ENCODE assay signal across 31 mouse cellular contexts in the genomic region with DNA sequence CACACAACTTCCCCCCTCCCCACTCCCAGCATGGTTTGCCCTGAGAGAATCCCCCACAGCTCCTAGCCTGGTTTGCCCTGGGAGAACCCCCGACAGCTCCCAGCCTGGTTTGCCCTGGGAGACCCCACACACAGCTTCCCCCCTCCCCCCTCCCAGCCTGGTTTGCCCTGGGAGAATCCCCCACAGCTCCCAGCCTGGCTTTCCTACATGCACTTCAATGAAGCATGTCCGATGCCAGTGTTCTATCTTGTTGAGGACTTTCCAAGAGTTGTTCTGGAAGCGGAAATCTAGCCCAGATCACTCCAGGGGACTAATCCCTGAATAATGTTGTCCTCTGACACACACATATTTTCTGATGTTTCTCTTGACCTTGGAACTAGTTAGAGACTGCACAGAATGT. TPM values are rescaled to one million over a fixed set of nuclear protein-coding genes. Genes with fewer than 3 reads are reported as not detected.
A peak's percentile ranks its signal among the peaks of the same experiment; 100 is the strongest.
DNase-seq lines count a peak whose midpoint lies in the region; ATAC-seq and TF ChIP-seq lines count a peak whose summit lies in the region.
"Had no signal": no experiment of that assay in that cellular context is flagged by ENCODE, and none has a peak within 500 bp of the region (broad histone marks: within the 10 kb centered on the region; RNA-seq: fewer than 3 reads in every experiment).

No protein-coding gene starts in this region.

- TF ChIP-seq CTCF in gastrocnemius, adult 2 months (IDR thresholded peaks at IDR 0.05), result no peak
- TF ChIP-seq CTCF in midbrain, postnatal 0 days (IDR thresholded peaks at IDR 0.05), result no peak
- no peak for TF ChIP-seq CTCF in brain, embryonic 14.5 days (IDR thresholded peaks at IDR 0.05; ENCODE audit: borderline replicate concordance, extremely low read depth, insufficient read depth, insufficient read length)

- no peaks in the 10 kb centered on the region for H3K27me3 ChIP-seq in midbrain, postnatal 0 days (ENCODE audit: insufficient read depth, low read length)
- no peaks in the 10 kb centered on the region for H3K27me3 ChIP-seq in midbrain, embryonic 16.5 days (ENCODE audit: control insufficient read depth, insufficient read depth, low read depth, low read length)
- H3K27me3 ChIP-seq: embryonic facial prominence, embryonic 12.5 days; limb, embryonic 12.5 days; neural tube, embryonic 13.5 days had no signal

- H3K27ac ChIP-seq in gastrocnemius, adult 2 months, result peak overlapping the region; percentile 99
- H3K27ac ChIP-seq in midbrain, postnatal 0 days (ENCODE audit: low read depth, low read length), result no peak overlapping the region
- no peak overlapping the region for H3K27ac ChIP-seq in midbrain, embryonic 16.5 days (ENCODE audit: low read length)
- H3K27ac ChIP-seq: embryonic facial prominence, embryonic 12.5 days; kidney, postnatal 0 days; limb, embryonic 12.5 days; liver, embryonic 15.5 days; neural tube, embryonic 13.5 days had no signal

- peaks cover 6% of the 10 kb centered on the region; the same call in 1 of the 2 replicates for H3K4me1 ChIP-seq in midbrain, postnatal 0 days (ENCODE audit: insufficient read depth, low read length)
- no peaks in the 10 kb centered on the region for H3K4me1 ChIP-seq in midbrain, embryonic 16.5 days (ENCODE audit: control insufficient read depth, insufficient read depth, low read length)
- H3K4me1 ChIP-seq: liver, embryonic 15.5 days had no signal

- ATAC-seq in midbrain, postnatal 0 days (ENCODE audit: low FRiP score), result no peak
- no peak; the same call in 1 of the 2 replicates for ATAC-seq in midbrain, embryonic 16.5 days
- ATAC-seq: intestine, embryonic 16.5 days had no signal

- H3K9ac ChIP-seq in midbrain, postnatal 0 days (replicated peaks; ENCODE audit: low read length, poor library complexity, severe bottlenecking), result no peak overlapping the region
- no peak overlapping the region for H3K9ac ChIP-seq in midbrain, embryonic 16.5 days (ENCODE audit: low read depth, low read length)
- H3K9ac ChIP-seq: embryonic facial prominence, embryonic 12.5 days; limb, embryonic 12.5 days; liver, embryonic 15.5 days; lung, embryonic 14.5 days; neural tube, embryonic 13.5 days had no signal

- no peaks in the 10 kb centered on the region for H3K9me3 ChIP-seq in midbrain, postnatal 0 days (ENCODE audit: low read length)
- no peaks in the 10 kb centered on the region for H3K9me3 ChIP-seq in midbrain, embryonic 16.5 days (replicated peaks; ENCODE audit: control insufficient read depth, low read length, poor library complexity, severe bottlenecking)
- H3K9me3 ChIP-seq: embryonic facial prominence, embryonic 12.5 days; limb, embryonic 12.5 days; liver, embryonic 15.5 days; neural tube, embryonic 13.5 days had no signal

- no peak for TF ChIP-seq POLR2A in brain, embryonic 14.5 days (IDR thresholded peaks at IDR 0.05; ENCODE audit: borderline replicate concordance, extremely low read depth, insufficient read depth, insufficient read length, poor library complexity, severe bottlenecking)

- intact Hi-C loops in gastrocnemius, adult 2 months (cut with DNase I), result no loop called here
- intact Hi-C loops in gastrocnemius, postnatal 14 days (cut with DNase I; ENCODE audit: low total_unique reads), result no loop called here

- no peaks in the 10 kb centered on the region for H3K36me3 ChIP-seq in midbrain, postnatal 0 days (ENCODE audit: insufficient read depth, low read length)
- no peaks in the 10 kb centered on the region for H3K36me3 ChIP-seq in midbrain, embryonic 16.5 days (ENCODE audit: control insufficient read depth, insufficient read depth, low read length)
- H3K36me3 ChIP-seq: embryonic facial prominence, embryonic 12.5 days; limb, embryonic 12.5 days; neural tube, embryonic 13.5 days had no signal

- no peak for DNase-seq in gastrocnemius, adult 2 months
- no peak for DNase-seq in gastrocnemius, postnatal 14 days
- DNase-seq in midbrain, postnatal 0 days (ENCODE audit: low spot score), result peak; percentile 58
- DNase-seq in brain, embryonic 14.5 days (ENCODE audit: low read depth), result peak; percentile 30
- DNase-seq in ovary, adult 18-20 months (ENCODE audit: low spot score), result no peak
- DNase-seq in spleen, postnatal 4 days (ENCODE audit: low spot score in 2 of 2), result no peak
- DNase-seq: adrenal gland, postnatal 14 days; B cell, adult 2 months; cerebellum, postnatal 36 days; embryo, embryonic 11 days; gastrocnemius, postnatal 36 days; heart, postnatal 14 days; kidney, adult 8-10 months; kidney, postnatal 4 days; layer of hippocampus, postnatal 36 days; lung, embryonic 14.5 days; lung, postnatal 14 days; right cerebral cortex, postnatal 25 days; thymus, postnatal 14 days had no signal

- no peak overlapping the region for H3K4me2 ChIP-seq in midbrain, postnatal 0 days (ENCODE audit: low read depth, low read length, poor library complexity, severe bottlenecking)
- no peak overlapping the region for H3K4me2 ChIP-seq in midbrain, embryonic 16.5 days (ENCODE audit: low read length)
- H3K4me2 ChIP-seq: embryonic facial prominence, embryonic 12.5 days; limb, embryonic 12.5 days; liver, embryonic 15.5 days; lung, embryonic 14.5 days; neural tube, embryonic 13.5 days had no signal

- 7% methylated on average over 3 of the region's 3 CpGs for WGBS in midbrain, postnatal 0 days
- WGBS in midbrain, embryonic 16.5 days, result 6% methylated on average over 3 of the region's 3 CpGs

- H3K4me3 ChIP-seq in gastrocnemius, adult 2 months, result no peak overlapping the region
- no peak overlapping the region for H3K4me3 ChIP-seq in midbrain, postnatal 0 days (ENCODE audit: low read depth, low read length)
- H3K4me3 ChIP-seq in midbrain, embryonic 16.5 days (ENCODE audit: low read depth, low read length), result no peak overlapping the region
- H3K4me3 ChIP-seq: embryonic facial prominence, embryonic 12.5 days; limb, embryonic 12.5 days; liver, embryonic 15.5 days; neural tube, embryonic 13.5 days had no signal

RNA-seq across cellular contexts. Expression of gene Mylk2, which starts 8.5 kb away (rescaled TPM):
- 100 to 1,000 TPM; 445 to 720 TPM for total RNA-seq in gastrocnemius, adult 2 months (2021)
- 100 to 1,000 TPM; 150 to 230 TPM for total RNA-seq in gastrocnemius, postnatal 14 days (2021)
- 0.16 TPM in 1 of 2 replicates, not detected in the other for total RNA-seq in midbrain, postnatal 0 days (2014; rRNA removed)
- 0.05 TPM in 1 of 2 replicates, not detected in the other for polyA plus RNA-seq in midbrain, postnatal 0 days (2015; fragmentation: Nextera tagmentation; extraction: Ambion mirVana)
- polyA plus RNA-seq in midbrain, embryonic 16.5 days (2015; fragmentation: Nextera tagmentation; extraction: Ambion mirVana), result 0.14 TPM in 1 of 2 replicates, not detected in the other
- not detected in 2 replicates for polyA plus RNA-seq in brain, embryonic 14.5 days (2012; rRNA removed)
- total RNA-seq: adrenal gland, postnatal 14 days; layer of hippocampus, postnatal 36 days had no signal
- polyA plus RNA-seq: cerebellum, adult 2 months; heart, embryonic 14.5 days; hindbrain, embryonic 11.5 days; limb, embryonic 12.5 days; liver, adult 2 months; lung, embryonic 14.5 days; neural tube, embryonic 13.5 days had no signal

RNA-seq across cellular contexts. Expression of gene Foxs1, which starts 30.4 kb away (rescaled TPM):
- total RNA-seq in gastrocnemius, adult 2 months (2021), result 1 to 10 TPM; 1.4 to 1.7 TPM
- 1 to 10 TPM; 4.2 to 5.6 TPM for total RNA-seq in gastrocnemius, postnatal 14 days (2021)
- total RNA-seq in midbrain, postnatal 0 days (2014; rRNA removed), result 4.0 and 6.8 TPM in 2 replicates
- 2.4 and 3.3 TPM in 2 replicates for polyA plus RNA-seq in midbrain, postnatal 0 days (2015; fragmentation: Nextera tagmentation; extraction: Ambion mirVana)
- 4.0 and 4.3 TPM in 2 replicates for polyA plus RNA-seq in midbrain, embryonic 16.5 days (2015; fragmentation: Nextera tagmentation; extraction: Ambion mirVana)
- 4.6 and 5.4 TPM in 2 replicates for polyA plus RNA-seq in brain, embryonic 14.5 days (2012; rRNA removed)
- total RNA-seq: liver, adult 2 months had no signal
- polyA plus RNA-seq: limb, embryonic 12.5 days had no signal

RNA-seq across cellular contexts. Expression of gene Dusp15, which starts 48.8 kb away (rescaled TPM):
- total RNA-seq in gastrocnemius, adult 2 months (2021), result under 1 TPM; 0.45 to 0.61 TPM
- total RNA-seq in gastrocnemius, postnatal 14 days (2021), result 1 to 10 TPM in 1 of 2 experiments, under 1 TPM in 1; 0.62 to 3.3 TPM
- total RNA-seq in midbrain, postnatal 0 days (2014; rRNA removed), result 44.9 and 47.1 TPM in 2 replicates
- polyA plus RNA-seq in midbrain, postnatal 0 days (2015; fragmentation: Nextera tagmentation; extraction: Ambion mirVana), result 24.6 and 25.2 TPM in 2 replicates
- 10.6 and 13.7 TPM in 2 replicates for polyA plus RNA-seq in midbrain, embryonic 16.5 days (2015; fragmentation: Nextera tagmentation; extraction: Ambion mirVana)
- polyA plus RNA-seq in brain, embryonic 14.5 days (2012; rRNA removed), result 20.6 and 23.9 TPM in 2 replicates
- total RNA-seq: heart, adult 8-10 months; liver, adult 2 months had no signal
- polyA plus RNA-seq: heart, embryonic 14.5 days; liver, adult 2 months; liver, embryonic 15.5 days had no signal

RNA-seq across cellular contexts. Expression of gene Tpx2, which starts 54.9 kb away (rescaled TPM):
- 1 to 10 TPM; 1.1 to 1.7 TPM for total RNA-seq in gastrocnemius, adult 2 months (2021)
- total RNA-seq in gastrocnemius, postnatal 14 days (2021), result 1 to 10 TPM; 4.1 to 4.7 TPM
- total RNA-seq in midbrain, postnatal 0 days (2014; rRNA removed), result 4.2 and 4.7 TPM in 2 replicates
- polyA plus RNA-seq in midbrain, postnatal 0 days (2015; fragmentation: Nextera tagmentation; extraction: Ambion mirVana), result 4.6 and 4.8 TPM in 2 replicates
- polyA plus RNA-seq in midbrain, embryonic 16.5 days (2015; fragmentation: Nextera tagmentation; extraction: Ambion mirVana), result 10.5 and 11.1 TPM in 2 replicates
- polyA plus RNA-seq in brain, embryonic 14.5 days (2012; rRNA removed), result 20.8 and 28.8 TPM in 2 replicates

RNA-seq across cellular contexts. Expression of gene Ttll9, which starts 59.6 kb away (rescaled TPM):
- not detected for total RNA-seq in gastrocnemius, adult 2 months (2021)
- not detected for total RNA-seq in gastrocnemius, postnatal 14 days (2021)
- 4.9 and 7.8 TPM in 2 replicates for total RNA-seq in midbrain, postnatal 0 days (2014; rRNA removed)
- 7.6 and 7.9 TPM in 2 replicates for polyA plus RNA-seq in midbrain, postnatal 0 days (2015; fragmentation: Nextera tagmentation; extraction: Ambion mirVana)
- 6.8 and 9.2 TPM in 2 replicates for polyA plus RNA-seq in midbrain, embryonic 16.5 days (2015; fragmentation: Nextera tagmentation; extraction: Ambion mirVana)
- 4.5 and 5.8 TPM in 2 replicates for polyA plus RNA-seq in brain, embryonic 14.5 days (2012; rRNA removed)
- total RNA-seq: gastrocnemius, postnatal 36 days; heart, adult 8-10 months; heart, postnatal 14 days; liver, adult 2 months had no signal

Comparison
In these comparisons a context has a peak if more than half of its experiments do, and no peak if none do; other contexts are left out.
1. DNase-seq: peak in midbrain, postnatal 0 days (single experiment) and brain, embryonic 14.5 days (single experiment); none in gastrocnemius, adult 2 months (single experiment), gastrocnemius, postnatal 14 days (single experiment), ovary, adult 18-20 months (single experiment) and spleen, postnatal 4 days (0 of 2).
2. RNA of gene Mylk2, which starts 8.5 kb away (total RNA-seq): 445 to 720 TPM in gastrocnemius, adult 2 months and 150 to 230 TPM in gastrocnemius, postnatal 14 days; 0.16 TPM in midbrain, postnatal 0 days; every median in the first group is over 100 times any median in the second.
3. RNA of gene Dusp15, which starts 48.8 kb away (total RNA-seq): 44.9 to 47.1 TPM in midbrain, postnatal 0 days; 0.62 to 3.3 TPM in gastrocnemius, postnatal 14 days and 0.45 to 0.61 TPM in gastrocnemius, adult 2 months; every median in the first group is over 10 times any median in the second.